Mouse (Mus musculus) cerebellum, postnatal 14 days (tissue): ENCODE measurements around the gene Vamp1.
A peak's percentile ranks its signal among the peaks of the same experiment; 100 is the strongest.
"Not testable (repeated sequence)": the region's sequence is repeated elsewhere in the genome, so short reads cannot be mapped to it uniquely, and the experiment has no call there.

Experiments used
- DNase-seq, 2 experiments: peaks; one replicate each; pipeline ENCODE4 v3.0.0; 2021; ENCODE audit warnings: mixed read lengths in 2 of 2

Gene Vamp1

DNA sequence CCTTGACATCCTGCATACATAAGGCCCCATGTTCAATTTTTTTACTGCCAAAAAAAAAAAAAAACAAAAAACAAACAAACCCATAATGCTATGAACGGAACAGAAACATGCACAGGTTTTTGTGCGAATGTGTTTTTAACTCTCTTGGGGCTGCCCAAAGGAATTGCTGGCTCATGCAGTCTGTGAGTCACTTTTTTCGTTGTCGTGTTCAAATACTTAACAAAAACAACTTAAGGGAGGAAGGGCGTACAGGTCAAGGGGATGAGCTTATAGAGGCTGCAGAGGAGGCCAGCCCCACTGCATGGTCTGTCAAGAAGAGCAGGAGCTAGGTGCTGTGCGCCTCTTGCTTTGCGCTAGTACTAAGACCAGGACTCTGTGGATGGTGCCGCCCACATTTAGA lies 37.4 kb downstream of the Vamp1 start:
- DNase-seq, result no peak

DNA sequence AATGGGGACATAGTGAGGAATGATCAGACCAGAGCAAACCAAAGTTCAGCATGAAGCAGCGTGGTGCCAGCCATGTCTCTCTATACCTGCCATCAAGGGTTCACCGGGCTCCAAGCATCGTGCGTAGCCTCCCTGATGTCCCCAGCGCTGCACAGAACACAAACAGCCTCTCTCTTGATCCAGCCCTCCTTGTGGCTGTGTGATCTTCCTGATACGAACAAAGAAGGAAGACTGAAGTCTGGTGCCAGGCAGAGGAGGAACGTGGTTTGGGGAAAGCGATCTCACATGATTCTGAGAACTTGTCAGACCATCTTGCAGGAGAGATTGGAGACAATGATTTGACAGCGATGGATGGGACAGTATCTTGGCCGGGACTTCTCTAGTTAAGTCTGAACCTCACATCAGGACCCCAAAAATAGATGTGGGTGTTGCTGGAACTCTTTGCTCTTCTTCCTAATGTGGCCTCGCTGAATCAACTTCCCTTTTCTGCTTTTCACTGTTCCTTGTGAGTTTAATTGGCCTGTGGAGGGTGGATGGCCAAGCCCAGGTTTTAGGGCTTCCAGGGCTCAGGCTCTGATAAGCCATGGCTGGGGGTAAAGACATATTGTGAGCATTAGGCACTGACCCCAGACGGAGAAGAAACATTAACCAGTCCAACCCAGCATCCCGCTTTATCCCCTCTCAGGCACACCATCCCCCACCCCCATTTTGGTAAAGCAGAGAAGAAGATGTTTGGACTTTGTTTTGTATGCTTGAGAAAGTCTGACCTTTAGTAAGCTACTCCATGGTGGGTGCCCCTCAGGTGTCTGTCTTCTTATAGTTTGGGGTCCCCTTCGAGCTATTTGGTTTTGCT lies 38.7 kb downstream of the Vamp1 start:
- no peak for DNase-seq

DNA sequence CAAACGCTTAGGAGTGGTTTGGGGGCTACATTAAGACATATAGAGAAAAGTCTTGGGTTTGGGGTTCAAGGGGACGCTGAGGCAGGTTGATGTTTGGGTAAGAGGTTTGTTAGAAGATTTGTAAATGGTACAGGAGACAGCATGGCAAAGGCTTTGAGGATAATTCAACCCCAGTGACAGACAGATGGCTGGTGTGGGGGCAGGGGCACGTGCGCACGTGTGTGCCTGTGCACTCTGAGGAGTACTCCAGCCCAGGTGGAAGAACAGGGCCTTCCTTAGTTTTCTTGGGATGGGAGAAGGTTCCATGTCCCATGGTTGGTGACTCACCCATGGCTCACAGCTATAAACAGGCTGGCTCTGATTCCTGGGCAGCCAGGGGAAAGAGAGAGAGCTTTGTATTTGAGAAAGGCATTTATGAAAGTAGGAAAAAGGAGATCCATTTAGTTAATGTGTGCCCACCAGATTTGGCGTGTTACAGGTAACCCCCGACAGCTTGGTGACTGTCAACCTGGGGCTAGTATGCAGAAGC lies 40.2 kb downstream of the Vamp1 start:
- peak in 1 of 2 experiments; percentile 25 for DNase-seq

DNA sequence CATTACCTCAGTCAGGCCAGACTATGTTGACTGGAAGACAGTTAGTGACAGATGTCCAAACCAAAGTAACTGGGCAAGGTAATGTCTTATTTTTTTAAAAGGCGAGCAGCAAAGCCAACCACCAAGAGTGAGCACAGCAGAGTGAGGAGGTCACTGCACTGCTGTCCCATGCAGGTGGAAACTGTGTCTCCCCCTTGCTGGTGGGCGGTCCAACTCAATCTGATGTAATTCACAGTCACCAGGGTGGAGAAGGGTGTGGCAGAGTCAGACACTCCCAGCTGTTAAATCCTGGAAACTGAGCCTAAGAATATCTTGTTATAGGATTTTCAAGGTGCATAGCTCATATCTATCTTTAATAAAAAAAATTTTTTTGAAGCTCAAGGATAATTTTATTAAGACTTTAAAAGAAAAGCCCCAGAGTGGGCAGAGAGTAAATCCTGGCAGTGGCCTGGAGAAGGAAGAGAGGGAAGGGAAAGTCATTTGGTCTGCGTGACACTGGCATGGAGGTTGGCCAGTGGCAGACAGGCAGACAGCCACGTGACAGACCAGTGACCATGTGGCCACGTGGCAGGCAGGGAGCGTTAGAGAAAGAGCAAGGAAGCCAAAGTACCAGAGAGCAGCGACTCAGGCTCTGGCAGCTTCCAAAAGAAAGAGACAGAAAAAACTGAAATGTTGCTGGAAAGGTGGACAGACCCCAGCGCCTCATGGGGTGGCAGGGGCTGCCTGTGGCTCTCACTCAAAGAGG lies 41.0 kb downstream of the Vamp1 start:
- peak; percentile 68 to 71 for DNase-seq

DNA sequence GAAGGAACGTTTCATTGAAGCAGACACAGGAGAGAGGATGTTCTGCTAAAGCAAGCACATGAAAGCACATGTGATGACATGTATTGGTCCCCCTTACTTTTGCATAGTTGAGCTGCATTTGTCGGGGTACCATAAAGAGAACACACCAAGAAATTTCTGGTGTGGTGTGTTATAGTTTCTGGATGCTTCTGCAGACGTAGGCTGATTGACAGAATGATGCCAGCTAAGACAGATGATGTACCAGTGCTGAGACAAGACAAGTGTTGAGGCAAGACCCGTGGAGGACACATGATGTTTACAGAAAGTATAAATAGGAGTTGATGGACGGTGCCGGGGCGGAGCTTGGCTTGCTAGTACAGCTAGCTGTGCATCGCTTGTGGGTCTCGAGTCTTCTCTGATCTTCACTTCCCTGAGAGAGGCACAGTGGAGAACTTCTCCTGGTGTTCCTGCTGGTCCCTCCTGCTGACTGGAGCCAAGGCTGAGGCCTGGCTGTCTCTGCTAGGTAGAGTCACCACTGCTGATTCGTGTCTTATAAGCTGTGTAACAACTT lies 44.7 kb downstream of the Vamp1 start:
- DNase-seq, result no peak

DNA sequence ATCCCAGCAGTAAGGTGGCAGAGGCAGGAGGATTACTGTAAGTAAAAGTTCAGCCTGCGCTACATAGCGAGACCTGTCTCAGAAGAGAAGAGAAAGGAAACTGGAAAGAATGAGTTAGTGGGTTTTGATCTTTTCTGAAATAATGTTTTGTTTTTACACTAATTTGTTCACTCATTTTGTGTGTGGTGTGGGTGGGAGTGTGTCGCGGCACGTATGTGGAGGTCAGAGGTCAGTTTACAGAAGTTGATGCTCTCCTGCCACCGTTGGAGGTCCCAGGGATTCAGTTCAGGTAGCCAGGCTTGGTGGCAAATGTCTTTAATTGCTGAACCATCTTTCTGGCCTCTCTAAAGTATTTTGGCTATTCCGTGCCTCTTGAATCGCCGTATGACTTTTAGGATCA lies 48.9 kb downstream of the Vamp1 start:
- no peak for DNase-seq

DNA sequence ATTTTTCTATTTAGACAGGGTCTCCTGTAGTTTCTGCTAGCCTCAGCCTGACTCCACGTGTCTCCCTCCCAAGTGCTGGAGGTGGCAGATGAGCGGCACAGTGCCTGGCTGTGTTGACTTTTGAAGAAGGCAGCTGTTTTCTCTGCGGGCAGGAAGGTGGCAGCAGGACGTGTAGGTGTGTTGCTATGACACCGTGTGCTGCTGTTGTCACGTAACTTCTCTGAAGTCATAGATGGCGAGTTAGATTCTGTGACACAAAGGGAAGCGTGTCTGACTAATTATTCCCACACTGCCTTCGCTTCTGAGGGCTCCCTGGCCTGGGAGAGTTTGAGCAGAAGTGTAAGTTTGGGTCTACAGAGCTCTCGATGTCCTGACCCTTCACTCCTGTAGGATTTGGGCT lies 49.9 kb downstream of the Vamp1 start:
- DNase-seq, result no peak

DNA sequence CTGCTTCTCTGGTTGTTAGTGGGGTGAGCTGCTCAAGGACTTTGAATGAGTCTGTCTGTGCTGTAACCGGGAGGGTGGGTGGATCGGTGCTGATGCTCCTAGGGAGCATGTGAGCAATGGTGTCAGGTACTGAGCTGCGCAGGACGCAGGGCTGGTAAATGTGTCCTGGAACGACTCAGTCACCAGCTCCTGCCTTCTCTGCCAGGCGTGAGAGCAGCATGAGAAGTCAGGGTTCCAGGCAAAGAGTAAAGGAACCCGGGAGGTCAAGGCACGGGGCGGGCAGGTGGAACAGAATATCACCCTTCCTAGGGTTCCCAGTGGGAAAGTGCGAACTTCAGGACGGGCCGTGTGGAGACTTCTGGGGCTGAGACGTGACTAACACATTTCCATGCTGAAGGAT lies 50.7 kb downstream of the Vamp1 start:
- no peak for DNase-seq

DNA sequence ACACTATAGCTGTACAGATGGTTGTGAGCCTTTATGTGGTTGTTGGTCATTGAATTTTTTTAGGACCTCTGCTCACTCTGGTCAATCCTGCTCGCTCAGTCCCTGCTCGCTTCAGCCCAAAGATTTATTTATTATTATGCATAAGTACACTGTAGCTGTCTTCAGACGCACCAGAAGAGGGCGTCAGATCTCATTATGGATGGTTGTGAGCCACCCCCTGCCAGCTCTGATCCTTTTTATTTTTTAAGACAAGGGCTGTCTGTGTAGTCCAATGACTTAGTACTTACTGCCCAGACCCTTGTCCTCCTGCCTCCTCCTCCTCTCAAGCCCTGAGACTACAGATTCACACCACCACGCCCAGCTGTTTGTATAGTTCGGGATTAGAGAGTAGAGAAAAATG lies 51.2 kb downstream of the Vamp1 start:
- DNase-seq, result not testable (repeated sequence)

DNA sequence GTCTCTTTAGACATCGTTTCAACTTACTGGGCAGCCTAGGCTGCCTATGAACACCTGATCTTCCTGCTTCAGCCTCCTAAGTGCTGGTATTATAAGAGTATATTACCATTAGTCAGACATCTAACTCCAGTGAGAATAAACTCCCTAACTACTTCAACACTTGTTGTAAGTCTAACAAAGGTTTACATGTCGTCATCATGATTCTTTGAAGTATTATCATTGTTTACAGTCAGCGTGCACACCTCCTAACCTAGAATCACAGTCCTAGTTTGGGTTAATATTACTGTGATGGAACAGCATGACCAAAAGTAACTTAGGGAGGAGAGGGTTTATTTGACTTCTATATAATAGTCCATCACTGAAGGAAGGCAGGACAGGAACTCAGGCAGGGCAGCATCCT lies 52.1 kb downstream of the Vamp1 start:
- no peak for DNase-seq

DNA sequence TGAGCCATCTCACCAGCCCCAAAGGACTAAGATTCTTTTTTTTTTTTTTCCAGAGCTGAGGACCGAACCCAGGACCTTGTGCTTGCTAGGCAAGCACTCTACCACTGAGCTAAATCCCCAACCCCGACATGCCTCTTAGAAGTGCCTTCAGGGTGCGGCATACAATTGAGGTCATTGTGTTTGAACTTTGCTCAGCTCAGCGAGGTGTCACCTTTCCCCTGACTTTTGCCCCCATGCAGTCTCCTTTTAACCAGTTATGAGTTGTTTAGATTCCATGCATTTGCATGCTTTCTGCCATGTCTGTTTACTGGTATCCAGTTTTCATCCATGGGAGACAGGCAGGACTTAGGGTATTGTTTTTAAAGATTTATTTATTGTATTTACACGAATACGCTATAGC lies 53.4 kb downstream of the Vamp1 start:
- DNase-seq, result no peak

DNA sequence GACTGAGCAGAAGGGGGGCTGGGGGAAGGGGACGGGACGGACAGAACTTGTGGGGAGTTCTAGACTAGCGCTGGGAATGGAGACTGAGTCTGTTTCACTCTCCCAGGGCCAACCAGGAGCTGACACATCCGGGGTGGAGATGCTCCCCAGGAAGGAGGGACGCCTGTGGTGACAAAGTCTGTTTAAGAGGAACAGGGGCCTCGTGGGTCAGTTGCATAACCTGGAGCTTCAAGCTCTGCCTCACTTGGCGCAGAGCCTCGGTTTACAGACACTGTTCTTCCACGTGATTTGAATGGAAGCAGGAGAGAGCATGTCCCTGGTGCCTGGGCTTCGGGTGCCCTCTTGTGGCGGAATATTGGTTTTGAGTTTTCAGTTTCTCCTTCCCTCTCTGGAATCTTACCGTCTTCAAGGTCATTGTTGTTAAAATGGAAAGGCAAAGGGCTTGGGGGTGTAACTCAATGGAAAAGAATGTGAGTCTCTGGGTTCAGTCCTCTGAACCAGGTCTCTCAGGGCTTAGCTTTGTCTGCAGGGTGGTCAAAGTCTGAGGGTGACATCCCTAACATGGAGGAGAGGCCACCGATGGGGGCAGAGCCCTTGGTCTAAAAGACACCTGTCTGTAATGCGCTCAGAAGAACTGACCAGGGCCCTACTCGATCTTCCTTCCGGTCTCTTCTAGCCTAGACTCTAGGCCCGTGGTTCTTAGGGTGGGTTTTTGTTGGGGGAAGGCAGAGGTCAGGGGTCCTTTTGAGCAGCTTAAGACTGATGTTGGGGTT lies 56.3 kb downstream of the Vamp1 start:
- peak; percentile 95 to 97 for DNase-seq

DNA sequence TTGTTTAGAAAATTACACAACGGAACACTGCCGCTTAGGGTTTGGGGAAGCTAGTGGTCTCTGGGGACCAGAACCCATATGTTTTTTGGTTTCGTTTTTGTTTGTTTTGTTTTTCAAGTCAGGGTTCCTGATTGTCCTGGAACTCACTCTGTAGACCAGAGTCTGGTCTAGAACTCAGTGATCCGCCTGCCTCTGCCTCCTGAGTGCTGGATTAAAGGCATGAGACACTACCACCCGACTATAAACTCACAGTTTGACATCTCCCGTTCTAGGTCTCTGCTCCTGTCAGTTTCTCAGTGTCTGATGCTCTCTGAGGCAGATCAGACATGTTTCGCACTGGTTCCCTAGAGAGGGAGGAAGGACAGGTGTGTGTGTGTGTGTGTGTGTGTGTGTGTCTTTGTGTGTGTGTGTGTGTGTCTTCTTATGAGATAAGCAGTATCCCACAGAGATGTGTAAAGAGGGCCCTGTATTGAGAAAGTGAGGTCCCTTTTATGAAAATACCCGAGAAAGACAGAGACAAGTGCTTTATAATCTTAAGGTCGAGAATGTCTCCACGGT lies 57.0 kb downstream of the Vamp1 start:
- DNase-seq, result no peak

DNA sequence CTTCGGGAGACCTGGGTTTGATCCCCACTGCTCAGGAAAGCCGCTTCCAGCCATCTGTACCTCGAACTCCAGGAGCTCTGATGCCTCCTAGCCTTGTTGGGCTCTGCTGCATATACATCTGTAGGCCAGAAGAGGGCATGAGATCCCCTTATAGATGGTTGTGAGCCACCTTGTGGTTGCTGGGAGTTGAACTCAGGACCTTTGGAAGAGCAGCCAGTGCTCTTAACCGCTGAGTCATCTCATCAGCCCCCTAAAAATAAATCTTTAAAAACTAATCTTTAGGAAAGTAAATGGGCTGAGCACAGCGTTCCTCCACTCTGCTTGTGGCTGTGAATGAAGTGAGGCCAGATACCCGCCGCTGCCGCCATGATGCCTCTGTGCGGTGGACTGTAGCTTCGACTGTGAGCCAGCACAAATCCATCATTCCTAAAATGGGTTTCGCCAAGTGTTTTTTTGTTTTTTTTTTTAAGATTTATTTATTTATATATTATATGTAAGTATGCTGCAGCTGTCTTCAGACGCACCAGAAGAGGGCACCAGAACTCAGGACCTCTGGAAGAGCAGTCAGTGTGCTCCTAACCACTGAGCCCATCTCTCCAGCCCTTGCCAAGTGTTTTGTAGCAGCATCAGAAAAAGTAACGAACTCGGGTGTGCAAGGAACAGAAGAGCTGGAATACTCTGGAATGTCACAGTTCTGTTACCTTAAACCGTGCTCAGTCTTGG lies 59.7 kb downstream of the Vamp1 start:
- peak; percentile 37 to 52 for DNase-seq

DNA sequence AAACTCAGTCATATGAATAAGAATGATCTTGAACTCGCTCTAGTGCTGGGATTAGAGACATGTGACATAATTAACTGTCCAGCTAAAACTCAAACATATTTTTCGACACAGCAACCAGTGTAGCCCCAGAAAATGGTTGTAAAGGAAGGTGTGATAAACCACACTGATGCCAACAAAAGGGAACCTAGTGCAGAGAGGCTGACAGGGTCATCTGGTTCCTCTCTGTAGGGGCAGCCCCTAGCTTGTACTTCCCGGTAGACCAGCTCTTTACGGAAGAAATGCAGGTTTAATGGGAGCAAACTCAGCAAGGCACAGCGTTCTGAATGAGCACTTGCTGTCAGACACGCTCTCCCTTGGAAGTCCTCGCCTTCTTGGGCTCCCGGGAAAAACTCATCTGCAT lies 64.4 kb downstream of the Vamp1 start:
- no peak for DNase-seq

DNA sequence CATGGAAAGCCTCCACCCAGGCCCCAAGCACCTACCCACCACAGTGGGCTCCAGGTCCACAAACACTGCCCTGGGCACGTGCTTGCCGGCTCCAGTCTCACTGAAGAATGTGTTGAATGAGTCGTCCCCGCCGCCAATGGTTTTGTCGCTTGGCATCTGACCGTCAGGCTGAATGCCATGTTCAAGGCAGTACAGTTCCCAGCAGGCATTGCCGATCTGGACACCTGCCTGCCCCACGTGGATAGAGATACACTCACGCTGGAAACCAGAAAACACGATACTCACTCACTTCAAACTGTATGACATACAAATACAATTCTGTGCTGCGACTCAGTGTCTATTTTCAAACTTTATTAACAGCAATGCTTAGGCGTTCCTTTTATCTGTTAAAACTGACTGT lies 67.4 kb downstream of the Vamp1 start:
- DNase-seq, result peak; percentile 74 to 79

DNA sequence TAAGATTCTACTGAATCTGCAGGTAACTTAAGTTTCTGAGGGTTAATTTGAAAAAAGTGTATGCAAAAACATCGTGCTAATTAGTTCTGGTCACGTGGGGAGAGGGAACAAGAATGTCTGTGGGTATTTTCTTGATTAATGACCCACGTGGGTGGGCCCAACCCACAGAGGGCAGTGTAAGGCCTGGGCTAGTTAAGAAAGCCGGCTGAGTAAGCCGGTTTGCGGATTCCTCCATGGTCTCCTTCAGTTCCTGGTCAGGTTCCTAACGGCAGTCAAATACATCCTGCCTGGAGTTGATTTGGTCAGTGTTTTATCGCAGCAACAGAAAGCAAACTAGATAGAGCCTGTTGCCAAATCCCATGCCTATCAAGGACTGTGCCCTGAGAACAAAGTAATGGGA lies 68.9 kb downstream of the Vamp1 start:
- no peak for DNase-seq

DNA sequence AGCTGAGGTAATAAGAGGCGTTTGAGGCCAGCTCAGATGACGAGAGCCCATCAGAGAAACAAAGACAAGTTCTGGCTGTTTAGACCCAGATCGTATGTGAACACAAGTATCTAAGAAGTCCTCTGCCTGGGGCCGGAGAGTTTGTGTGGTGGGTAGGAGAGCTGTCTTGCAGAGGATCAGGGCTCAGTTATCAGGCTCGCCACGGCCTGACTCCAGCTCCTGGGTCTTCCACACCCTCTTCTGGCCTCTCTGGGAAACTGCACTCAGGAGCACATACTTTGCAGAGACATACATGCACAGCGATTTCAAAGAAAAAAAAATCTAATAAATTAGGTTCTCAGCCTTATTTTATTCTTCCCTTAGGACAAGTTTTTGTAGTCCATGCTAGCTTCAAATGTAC lies 69.4 kb downstream of the Vamp1 start:
- DNase-seq, result no peak

DNA sequence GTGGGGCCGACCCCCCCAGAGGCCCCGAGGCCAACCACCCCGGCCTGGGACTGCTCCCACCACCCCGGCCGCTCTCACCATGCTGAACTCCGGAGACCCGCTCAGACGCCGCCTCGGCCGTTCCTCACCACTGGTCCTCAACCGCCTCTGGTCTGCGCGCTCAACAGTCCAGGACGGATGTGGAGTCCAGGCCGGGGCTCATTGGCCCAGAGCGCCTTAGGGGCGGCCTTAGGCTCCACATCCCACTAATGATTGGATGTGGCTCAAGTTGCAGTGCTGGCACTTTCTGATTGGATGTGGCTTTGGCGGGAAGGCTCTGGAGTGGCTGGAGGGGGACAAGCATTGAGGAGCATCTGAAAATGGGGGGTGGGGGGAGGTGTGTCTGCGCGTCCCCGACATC lies 70.5 kb downstream of the Vamp1 start, which contains the start of gene Tuba3a:
Gene Tuba3a, minus strand, starts transcription at position 153 of the 400 bp plus-strand sequence.
- DNase-seq, result no peak

DNA sequence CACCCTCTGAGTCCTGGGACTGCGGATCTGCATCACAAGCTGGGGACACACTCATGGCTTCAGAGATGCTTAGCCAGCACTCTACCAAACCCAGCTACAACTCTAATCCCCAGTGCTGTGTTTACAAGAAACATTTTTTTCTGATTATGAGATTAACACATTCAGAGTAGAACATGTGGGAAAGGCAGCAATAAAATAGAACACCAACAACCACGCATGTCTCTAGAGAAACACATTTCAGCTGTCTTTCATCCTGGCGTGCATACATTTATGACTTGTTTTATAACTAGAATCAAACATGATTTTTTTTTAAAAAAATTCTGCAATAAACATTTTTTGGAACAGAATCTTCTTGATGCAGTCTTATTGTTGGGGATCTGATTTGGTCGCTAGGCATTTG lies 71.6 kb downstream of the Vamp1 start:
- no peak for DNase-seq

DNA sequence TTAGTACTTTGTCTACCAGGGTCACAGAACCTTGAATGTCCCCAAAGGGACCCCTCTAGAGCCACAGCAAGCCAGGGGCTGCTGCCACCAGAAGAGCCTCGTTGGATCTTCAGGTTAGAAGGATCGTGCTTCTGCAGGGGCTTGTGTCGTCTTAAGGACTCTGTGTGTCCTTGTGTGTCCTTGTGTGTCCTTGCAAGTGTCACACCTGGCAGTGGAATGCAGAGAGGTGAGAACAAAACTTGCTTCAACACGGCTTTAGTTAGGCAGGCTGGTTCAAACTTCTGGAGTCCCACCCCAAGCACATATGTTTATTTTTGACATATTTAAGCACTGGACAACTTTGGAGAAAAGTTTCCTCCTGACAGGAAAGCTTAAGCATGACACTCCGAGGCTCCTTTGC lies 73.4 kb downstream of the Vamp1 start:
- DNase-seq, result no peak

DNA sequence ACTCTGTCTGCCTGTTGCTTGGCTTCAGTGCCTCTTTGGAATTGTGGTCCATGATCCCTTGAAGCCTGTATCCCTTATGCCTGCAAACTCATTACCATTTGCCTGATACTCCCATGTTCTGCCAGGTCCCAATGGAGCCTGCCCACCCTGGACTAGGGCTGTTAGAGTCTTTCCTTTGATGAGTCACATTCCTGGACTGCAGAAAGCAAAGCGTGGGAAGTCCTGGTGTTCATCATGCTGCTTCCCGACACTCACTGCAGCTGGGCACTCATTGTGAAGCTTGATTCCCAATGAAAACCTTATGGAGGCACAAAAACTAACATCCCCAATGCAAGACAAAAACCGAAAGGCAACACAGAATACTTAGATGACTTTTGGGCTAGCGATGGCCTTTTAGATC lies 76.0 kb downstream of the Vamp1 start:
- no peak for DNase-seq
